In the genomic region with DNA sequence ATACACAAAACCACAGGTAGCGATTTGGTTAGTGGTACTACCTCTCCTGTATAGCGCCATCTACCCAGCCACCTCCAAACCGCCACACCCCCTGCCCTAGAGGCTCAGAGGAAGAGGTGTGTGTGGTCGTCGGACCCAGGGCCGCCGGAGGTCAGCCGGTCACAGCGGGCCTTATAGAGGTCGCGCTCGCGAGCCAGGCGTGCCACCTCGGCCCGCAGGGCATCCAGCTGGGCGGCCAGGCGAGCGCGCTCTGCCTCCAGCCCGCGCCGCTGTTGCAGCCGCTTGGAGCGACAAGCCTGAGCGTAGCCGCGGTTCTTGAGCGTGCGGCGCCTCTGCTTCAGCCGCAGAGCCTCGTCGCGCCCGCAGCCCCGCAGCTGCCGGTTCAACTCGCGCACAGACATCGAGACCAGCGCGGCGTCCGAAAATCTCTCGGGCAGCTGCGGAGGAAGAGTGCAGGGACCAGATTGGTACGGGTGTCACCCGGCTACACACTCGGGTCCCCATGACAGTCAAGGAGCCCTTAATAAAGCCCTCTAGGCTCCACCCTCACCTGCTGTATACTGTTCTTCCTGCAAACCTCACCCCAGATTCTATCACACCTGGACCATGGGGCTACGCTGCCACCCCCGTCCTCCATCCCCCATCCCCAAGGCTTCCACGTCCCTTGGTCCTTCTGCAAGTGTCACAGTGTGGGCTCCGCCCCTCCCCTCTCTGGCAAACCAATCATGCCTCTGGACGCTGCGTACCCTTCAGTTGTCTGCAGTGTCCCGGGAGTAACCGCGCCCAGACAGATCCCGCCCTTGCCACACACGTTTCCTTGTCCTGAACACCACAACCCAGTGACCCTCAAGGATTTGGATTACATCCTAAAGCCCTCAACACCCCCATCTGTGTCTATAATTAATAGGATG, we compare ENCODE assay signal across 9 mouse cellular contexts. TPM values are rescaled to one million over a fixed set of nuclear protein-coding genes. Genes with fewer than 3 reads are reported as not detected.
A peak's percentile ranks its signal among the peaks of the same experiment; 100 is the strongest.
DNase-seq lines count a peak whose midpoint lies in the region; ATAC-seq lines count a peak whose summit lies in the region.
"Had no signal": no experiment of that assay in that cellular context is flagged by ENCODE, and none has a peak within 500 bp of the region (broad histone marks: within the 10 kb centered on the region; RNA-seq: fewer than 3 reads in every experiment).

No protein-coding gene starts in this region.

- peak overlapping the region; percentile 50 for H3K4me3 ChIP-seq in hindbrain, embryonic 14.5 days (replicated peaks; ENCODE audit: low read length)
- H3K4me3 ChIP-seq in liver, embryonic 15.5 days (replicated peaks): peak overlapping the region; percentile 45

- DNase-seq in gastrocnemius, postnatal 10 days: peak; percentile 32
- DNase-seq in gastrocnemius, adult 8-10 months (ENCODE audit: low spot score in 2 of 2): no peak
- DNase-seq in Muller cell, postnatal 12 days (ENCODE audit: inconsistent ontology term): peak; percentile 27
- peak; percentile 39 for DNase-seq in embryo, embryonic 9.5 days (ENCODE audit: extremely low spot score)
- peak; percentile 39 for DNase-seq in hindbrain, embryonic 14.5 days (ENCODE audit: low spot score)
- peak; percentile 67 for DNase-seq in retina, embryonic 14.5 days (ENCODE audit: low spot score)
- no peak for DNase-seq in frontal cortex, postnatal 14 days (ENCODE audit: low spot score in 2 of 2)

- H3K36me3 ChIP-seq in hindbrain, embryonic 14.5 days (replicated peaks; ENCODE audit: control insufficient read depth, insufficient read depth): no peaks in the 10 kb centered on the region
- no peaks in the 10 kb centered on the region for H3K36me3 ChIP-seq in liver, embryonic 15.5 days (replicated peaks)

- H3K4me1 ChIP-seq in hindbrain, embryonic 14.5 days (replicated peaks; ENCODE audit: control insufficient read depth, insufficient read depth, low read length): peaks cover 10% of the 10 kb centered on the region; the same call in 1 of the 2 replicates
- peaks cover 13% of the 10 kb centered on the region for H3K4me1 ChIP-seq in liver, embryonic 15.5 days (replicated peaks)

- 0 out of 2 replicates have a peak, but pooled peaks cover 4% of the 10 kb centered on the region for H3K27me3 ChIP-seq in hindbrain, embryonic 14.5 days (ENCODE audit: control insufficient read depth, insufficient read depth, low read length)
- peaks cover 99% of the 10 kb centered on the region for H3K27me3 ChIP-seq in liver, embryonic 15.5 days

- H3K27ac ChIP-seq in hindbrain, embryonic 14.5 days: peak overlapping the region; percentile 84
- no peak overlapping the region for H3K27ac ChIP-seq in liver, embryonic 15.5 days (replicated peaks)

- peak overlapping the region; percentile 92 for H3K4me2 ChIP-seq in hindbrain, embryonic 14.5 days (replicated peaks)
- peak overlapping the region; percentile 68 for H3K4me2 ChIP-seq in liver, embryonic 15.5 days

- H3K9ac ChIP-seq in hindbrain, embryonic 14.5 days: peak overlapping the region; percentile 71
- no peak overlapping the region for H3K9ac ChIP-seq in liver, embryonic 15.5 days

- WGBS in hindbrain, embryonic 14.5 days: under 1% methylated on average over 61 of the region's 61 CpGs
- 2% methylated on average over 61 of the region's 61 CpGs for WGBS in liver, embryonic 15.5 days (ENCODE audit: insufficient replicate concordance)

- H3K9me3 ChIP-seq in hindbrain, embryonic 14.5 days (ENCODE audit: control insufficient read depth, low read length): no peaks in the 10 kb centered on the region
- no peaks in the 10 kb centered on the region for H3K9me3 ChIP-seq in liver, embryonic 15.5 days (replicated peaks)

- ATAC-seq in hindbrain, embryonic 14.5 days (ENCODE audit: low FRiP score): peak; percentile 71
- ATAC-seq in liver, embryonic 15.5 days (ENCODE audit: insufficient read depth): no peak

RNA-seq across cellular contexts. Expression of a gene that starts 4.1 kb away (rescaled TPM):
- total RNA-seq in gastrocnemius, postnatal 10 days (2021): not detected
- total RNA-seq in gastrocnemius, adult 8-10 months (2022): not detected
- polyA plus RNA-seq in hindbrain, embryonic 14.5 days (2014; fragmentation: Nextera tagmentation; extraction: Ambion mirVana): 0.10 and 0.17 TPM in 2 replicates
- polyA plus RNA-seq in liver, embryonic 15.5 days (2015; fragmentation: Nextera tagmentation; extraction: Ambion mirVana): not detected in 2 replicates
- total RNA-seq: MEL had no signal

RNA-seq across cellular contexts. Expression of a gene that starts 10.5 kb away (rescaled TPM):
- under 1 TPM in 1 of 2 experiments, not detected in 1; 0.14 TPM for total RNA-seq in gastrocnemius, postnatal 10 days (2021)
- not detected for total RNA-seq in gastrocnemius, adult 8-10 months (2022)
- polyA plus RNA-seq in hindbrain, embryonic 14.5 days (2014; fragmentation: Nextera tagmentation; extraction: Ambion mirVana): 3.2 and 4.2 TPM in 2 replicates
- polyA plus RNA-seq in liver, embryonic 15.5 days (2015; fragmentation: Nextera tagmentation; extraction: Ambion mirVana): not detected in 2 replicates
- total RNA-seq: MEL had no signal

RNA-seq across cellular contexts. Expression of a gene that starts 19.4 kb away (rescaled TPM):
- total RNA-seq in gastrocnemius, postnatal 10 days (2021): 10 to 100 TPM; 15.0 to 21.4 TPM
- total RNA-seq in gastrocnemius, adult 8-10 months (2022): 1 to 10 TPM; 2.0 to 3.7 (median 2.5) TPM
- polyA plus RNA-seq in hindbrain, embryonic 14.5 days (2014; fragmentation: Nextera tagmentation; extraction: Ambion mirVana): 17.5 and 19.2 TPM in 2 replicates
- polyA plus RNA-seq in liver, embryonic 15.5 days (2015; fragmentation: Nextera tagmentation; extraction: Ambion mirVana): 36.0 and 39.9 TPM in 2 replicates

RNA-seq across cellular contexts. Expression of a gene that starts 30.3 kb away (rescaled TPM):
- 1 to 10 TPM; 2.5 to 3.9 TPM for total RNA-seq in gastrocnemius, postnatal 10 days (2021)
- under 1 TPM; 0.38 to 0.40 (median 0.39) TPM for total RNA-seq in gastrocnemius, adult 8-10 months (2022)
- polyA plus RNA-seq in hindbrain, embryonic 14.5 days (2014; fragmentation: Nextera tagmentation; extraction: Ambion mirVana): 30.0 and 31.1 TPM in 2 replicates
- 0.28 and 0.41 TPM in 2 replicates for polyA plus RNA-seq in liver, embryonic 15.5 days (2015; fragmentation: Nextera tagmentation; extraction: Ambion mirVana)

RNA-seq across cellular contexts. Expression of a gene that starts 39.1 kb away (rescaled TPM):
- total RNA-seq in gastrocnemius, postnatal 10 days (2021): 10 to 100 TPM; 61.1 to 61.2 TPM
- 100 to 1,000 TPM; 135 to 147 (median 143) TPM for total RNA-seq in gastrocnemius, adult 8-10 months (2022)
- polyA plus RNA-seq in hindbrain, embryonic 14.5 days (2014; fragmentation: Nextera tagmentation; extraction: Ambion mirVana): 107 and 112 TPM in 2 replicates
- 57.9 and 64.1 TPM in 2 replicates for polyA plus RNA-seq in liver, embryonic 15.5 days (2015; fragmentation: Nextera tagmentation; extraction: Ambion mirVana)

Comparison
In these comparisons a context has a peak if more than half of its experiments do, and no peak if none do; other contexts are left out.
1. DNase-seq: peak in gastrocnemius, postnatal 10 days (single experiment), Muller cell, postnatal 12 days (single experiment), embryo, embryonic 9.5 days (single experiment), hindbrain, embryonic 14.5 days (single experiment) and retina, embryonic 14.5 days (single experiment); none in gastrocnemius, adult 8-10 months (0 of 2) and frontal cortex, postnatal 14 days (0 of 2).